Mouse (Mus musculus): ENCODE measurements around the gene Inmt.

DNA sequence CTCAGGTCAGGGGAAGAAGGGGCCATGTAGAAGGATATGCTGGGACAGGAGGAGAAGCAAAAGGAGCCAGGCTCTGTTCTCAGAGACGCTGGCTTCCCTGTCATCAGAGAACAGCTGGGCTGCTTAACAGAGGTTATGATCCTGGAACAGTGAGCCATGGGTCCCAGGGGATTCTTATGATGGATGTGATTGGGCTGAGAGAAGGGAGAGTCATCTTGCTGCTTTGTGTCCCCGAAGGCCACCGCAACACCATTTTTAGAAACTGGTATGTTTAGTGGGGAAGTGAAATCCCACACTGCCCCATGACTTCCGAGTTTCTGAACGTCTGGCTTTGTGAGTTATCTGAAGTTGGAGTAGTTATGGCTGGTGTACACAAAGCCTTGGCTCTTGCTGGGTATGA is 29.6 kb downstream of the Inmt start:
- TF ChIP-seq CTCF (conservative IDR thresholded peaks at IDR 0.05; ENCODE audit: low read length) = no peak
- no peak for TF ChIP-seq POU5F1 (IDR thresholded peaks at IDR 0.05; ENCODE audit: borderline replicate concordance, low read length)

All from E14TG2a.4 (cell line).